Mouse (Mus musculus): ENCODE data around the gene Kitl.

DNA sequence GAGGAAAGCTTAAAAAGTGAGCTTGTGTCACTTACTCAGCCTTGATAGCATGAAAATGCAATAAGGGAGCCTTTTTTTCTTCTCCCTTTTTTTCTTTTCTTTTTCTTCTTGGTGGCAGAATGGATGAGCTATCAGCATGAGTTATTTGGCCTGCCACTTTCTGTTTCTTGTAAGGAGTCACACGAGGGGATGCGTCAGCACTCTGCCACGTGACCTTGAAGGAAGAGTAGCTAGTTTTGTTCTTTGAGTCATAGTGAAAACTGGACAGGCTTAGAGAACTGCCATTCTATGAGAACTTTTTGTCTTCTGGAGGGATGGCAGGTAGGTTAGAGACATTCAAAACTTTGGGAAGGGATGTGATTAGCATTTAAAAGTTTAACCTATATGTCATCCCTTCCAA, 17.1 kb downstream of the Kitl start:
- TF ChIP-seq CTCF (conservative IDR thresholded peaks at IDR 0.05; ENCODE audit: low read length) = no peak
- TF ChIP-seq POU5F1 (IDR thresholded peaks at IDR 0.05; ENCODE audit: borderline replicate concordance, low read length) = no peak
